Comparison of ENCODE assay signal across 29 mouse cellular contexts in genomic region chr17:27318969-27319695, GRCm38 (mm10).
DNase-seq lines count a peak whose midpoint lies in the region; ATAC-seq lines count a peak whose summit lies in the region.
"Had no signal": no experiment of that assay in that cellular context is flagged by ENCODE, and none has a peak within 500 bp of the region (broad histone marks: within the 10 kb centered on the region; RNA-seq: fewer than 3 reads in every experiment).

No protein-coding gene starts in this region.

- peaks cover 8% of the 10 kb centered on the region; the same call in 1 of the 2 replicates for H3K4me1 ChIP-seq in intestine, embryonic 16.5 days (ENCODE audit: control insufficient read depth, insufficient read depth, low read length)
- peaks cover 8% of the 10 kb centered on the region for H3K4me1 ChIP-seq in intestine, embryonic 15.5 days (replicated peaks)

- 0 out of 2 replicates have a peak, but pooled peaks have one; percentile 37 for ATAC-seq in intestine, embryonic 16.5 days
- no peak for ATAC-seq in intestine, embryonic 15.5 days
- ATAC-seq: activated CD4-positive, CD25-positive, alpha-beta regulatory T cell, adult 4 months; forebrain, embryonic 15.5 days; hindbrain, embryonic 16.5 days had no signal

- DNase-seq in kidney, adult 9 months = peak; percentile 41
- no peak for DNase-seq in kidney, postnatal 10 days
- peak; percentile 2 for DNase-seq in ovary, postnatal 10 days (ENCODE audit: low spot score)
- DNase-seq in ovary, postnatal 14 days (ENCODE audit: low spot score) = no peak
- DNase-seq in ZHBTc4 (ENCODE audit: low read depth, low spot score) = peak; percentile 60
- DNase-seq in yolk sac, embryonic 10.5 days (ENCODE audit: low spot score) = no peak
- DNase-seq: adrenal gland, postnatal 10 days; B cell, adult 2 months; cerebellum, adult 11 months; cerebellum, adult 2 months; cerebellum, postnatal 36 days; embryo, embryonic 11 days; gastrocnemius, postnatal 25 days; heart, adult 18-20 months; heart, postnatal 10 days; heart, postnatal 36 days had no signal

- WGBS in intestine, embryonic 16.5 days = 73% methylated on average over 7 of the region's 7 CpGs
- WGBS in intestine, embryonic 15.5 days = 79% methylated on average over 7 of the region's 7 CpGs

- no peak overlapping the region for H3K4me3 ChIP-seq in intestine, embryonic 16.5 days (ENCODE audit: low read length)
- no peak overlapping the region for H3K4me3 ChIP-seq in intestine, embryonic 15.5 days (replicated peaks)
- H3K4me3 ChIP-seq: embryonic facial prominence, embryonic 10.5 days; embryonic facial prominence, embryonic 13.5 days; erythroblast, embryonic 14.5 days; forebrain, embryonic 12.5 days; forebrain, embryonic 15.5 days; heart, embryonic 12.5 days; heart, embryonic 15.5 days; hindbrain, embryonic 10.5 days; hindbrain, embryonic 13.5 days had no signal

- no peak overlapping the region for H3K27ac ChIP-seq in intestine, embryonic 16.5 days (ENCODE audit: low read length)
- no peak overlapping the region for H3K27ac ChIP-seq in intestine, embryonic 15.5 days
- H3K27ac ChIP-seq: embryonic facial prominence, embryonic 10.5 days; embryonic facial prominence, embryonic 13.5 days; forebrain, embryonic 12.5 days; forebrain, embryonic 15.5 days; heart, embryonic 15.5 days; hindbrain, embryonic 10.5 days; hindbrain, embryonic 13.5 days had no signal

- H3K9ac ChIP-seq in intestine, embryonic 16.5 days (ENCODE audit: low read depth, low read length) = no peak overlapping the region
- no peak overlapping the region for H3K9ac ChIP-seq in intestine, embryonic 15.5 days
- H3K9ac ChIP-seq: embryonic facial prominence, embryonic 13.5 days; forebrain, embryonic 12.5 days; forebrain, embryonic 15.5 days; heart, embryonic 12.5 days; heart, embryonic 15.5 days; hindbrain, embryonic 13.5 days had no signal

- H3K4me2 ChIP-seq in intestine, embryonic 16.5 days (ENCODE audit: low read depth, low read length) = no peak overlapping the region
- no peak overlapping the region for H3K4me2 ChIP-seq in intestine, embryonic 15.5 days (replicated peaks)
- H3K4me2 ChIP-seq: embryonic facial prominence, embryonic 13.5 days; forebrain, embryonic 12.5 days; forebrain, embryonic 15.5 days; heart, embryonic 12.5 days; heart, embryonic 15.5 days; hindbrain, embryonic 13.5 days had no signal

- H3K27me3 ChIP-seq in intestine, embryonic 16.5 days (replicated peaks; ENCODE audit: control insufficient read depth, insufficient read depth, low read length) = no peaks in the 10 kb centered on the region
- H3K27me3 ChIP-seq in intestine, embryonic 15.5 days (replicated peaks) = peaks cover 2% of the 10 kb centered on the region; the same call in 1 of the 2 replicates

- H3K9me3 ChIP-seq in intestine, embryonic 16.5 days (ENCODE audit: control insufficient read depth, low read length) = no peaks in the 10 kb centered on the region
- no peaks in the 10 kb centered on the region for H3K9me3 ChIP-seq in intestine, embryonic 15.5 days
- H3K9me3 ChIP-seq: embryonic facial prominence, embryonic 10.5 days; embryonic facial prominence, embryonic 13.5 days; forebrain, embryonic 12.5 days; forebrain, embryonic 15.5 days; heart, embryonic 12.5 days; heart, embryonic 15.5 days; hindbrain, embryonic 10.5 days; hindbrain, embryonic 13.5 days had no signal

- no peaks in the 10 kb centered on the region for H3K36me3 ChIP-seq in intestine, embryonic 16.5 days (ENCODE audit: control insufficient read depth, insufficient read depth, low read length)
- no peaks in the 10 kb centered on the region for H3K36me3 ChIP-seq in intestine, embryonic 15.5 days
- H3K36me3 ChIP-seq: embryonic facial prominence, embryonic 10.5 days; embryonic facial prominence, embryonic 13.5 days; forebrain, embryonic 12.5 days; forebrain, embryonic 15.5 days; heart, embryonic 12.5 days; heart, embryonic 15.5 days; hindbrain, embryonic 10.5 days; hindbrain, embryonic 13.5 days had no signal

Comparison
In these comparisons a context has a peak if more than half of its experiments do, and no peak if none do; other contexts are left out.
1. DNase-seq: peak in kidney, adult 9 months (single experiment), ovary, postnatal 10 days (single experiment) and ZHBTc4 (single experiment); none in kidney, postnatal 10 days (single experiment), ovary, postnatal 14 days (single experiment) and yolk sac, embryonic 10.5 days (single experiment).